Mouse (Mus musculus): ENCODE results near the gene Celf5. TPM values are rescaled to one million over a fixed set of nuclear protein-coding genes. Genes with fewer than 3 reads are reported as not detected.

Celf5 gene
- 76.1 and 78.5 TPM in 2 replicates for polyA plus RNA-seq (2015; fragmentation: Nextera tagmentation; extraction: Ambion mirVana)

GRCm38 (mm10) chr10:81482533-81482889, at the start of gene Celf5:
Celf5 (minus strand) TSS chr10:81482709.
- no peaks in the 10 kb centered on the region for H3K27me3 ChIP-seq
- peaks cover 42% of the 10 kb centered on the region for H3K4me1 ChIP-seq
- peak within 1 kb of the TSS; percentile 50 for H3K4me2 ChIP-seq (replicated peaks)
- H3K9ac ChIP-seq (replicated peaks) = peak within 1 kb of the TSS; percentile 80
- H3K9me3 ChIP-seq = no peaks in the 10 kb centered on the region
- H3K36me3 ChIP-seq = peaks cover 11% of the 10 kb centered on the region
- WGBS = under 1% methylated on average over 36 of the region's 36 CpGs
- peak within 1 kb of the TSS; percentile 61 for H3K27ac ChIP-seq (replicated peaks)
- H3K4me3 ChIP-seq = peak within 1 kb of the TSS; percentile 72
- ATAC-seq (replicated peaks) = peak; percentile 51

- Histone ChIP-seq H3K4me3 (no peak overlapping the region), H3K36me3 (peaks cover 25% of the 10 kb centered on the region), H3K27ac (replicated peaks) (no peak overlapping the region), H3K4me1 (no peaks in the 10 kb centered on the region), H3K27me3 (0 out of 2 replicates have a peak, but pooled peaks cover 3% of the 10 kb centered on the region), H3K9me3 (no peaks in the 10 kb centered on the region), H3K4me2 (replicated peaks) (no peak overlapping the region), H3K9ac (replicated peaks) (no peak overlapping the region)
- ATAC-seq (replicated peaks) = no peak
- 15% methylated on average over 14 of the region's 14 CpGs for WGBS
Observed at GRCm38 (mm10) chr10:81526779-81527178, 44.3 kb upstream of the Celf5 start.

- Histone ChIP-seq H3K9ac (replicated peaks) (no peak overlapping the region), H3K4me1 (no peaks in the 10 kb centered on the region), H3K4me2 (replicated peaks) (no peak overlapping the region), H3K27ac (replicated peaks) (no peak overlapping the region), H3K4me3 (no peak overlapping the region), H3K36me3 (peaks cover 14% of the 10 kb centered on the region), H3K27me3 (0 out of 2 replicates have a peak, but pooled peaks cover 3% of the 10 kb centered on the region), H3K9me3 (no peaks in the 10 kb centered on the region)
- no peak for ATAC-seq (replicated peaks)
- 67% methylated on average over 12 of the region's 13 CpGs for WGBS
Observed at GRCm38 (mm10) chr10:81525017-81525694, 42.6 kb upstream of the Celf5 start.

GRCm38 (mm10) chr10:81524051-81524605, 41.6 kb upstream of the Celf5 start, which contains the start of gene Gna15:
Gna15 (minus strand) TSS chr10:81524225.
- Histone ChIP-seq H3K4me2 (replicated peaks) (no peak within 1 kb of the TSS), H3K9me3 (no peaks in the 10 kb centered on the region), H3K4me3 (no peak within 1 kb of the TSS), H3K36me3 (peaks cover 3% of the 10 kb centered on the region; the same call in 1 of the 2 replicates), H3K4me1 (no peaks in the 10 kb centered on the region), H3K27ac (replicated peaks) (no peak within 1 kb of the TSS), H3K27me3 (0 out of 2 replicates have a peak, but pooled peaks cover 3% of the 10 kb centered on the region), H3K9ac (replicated peaks) (no peak within 1 kb of the TSS)
- WGBS = 24% methylated on average over 8 of the region's 9 CpGs
- ATAC-seq (replicated peaks) = no peak

- H3K36me3 ChIP-seq = no peaks in the 10 kb centered on the region
- 23% methylated on average over 19 of the region's 19 CpGs for WGBS
- 0 out of 2 replicates have a peak, but pooled peaks cover 3% of the 10 kb centered on the region for H3K27me3 ChIP-seq
- ATAC-seq (replicated peaks) = no peak
- H3K4me3 ChIP-seq = no peak overlapping the region
- no peak overlapping the region for H3K4me2 ChIP-seq (replicated peaks)
- H3K27ac ChIP-seq (replicated peaks) = no peak overlapping the region
- no peak overlapping the region for H3K9ac ChIP-seq (replicated peaks)
- H3K9me3 ChIP-seq = no peaks in the 10 kb centered on the region
- H3K4me1 ChIP-seq = no peaks in the 10 kb centered on the region
Observed at GRCm38 (mm10) chr10:81523570-81523969, 41.1 kb upstream of the Celf5 start.

GRCm38 (mm10) chr10:81523142-81523541, 40.6 kb upstream of the Celf5 start:
- 79% methylated on average over 6 of the region's 6 CpGs for WGBS
- Histone ChIP-seq H3K9me3 (no peaks in the 10 kb centered on the region), H3K4me3 (no peak overlapping the region), H3K4me2 (replicated peaks) (no peak overlapping the region), H3K27me3 (0 out of 2 replicates have a peak, but pooled peaks cover 3% of the 10 kb centered on the region), H3K9ac (replicated peaks) (no peak overlapping the region), H3K36me3 (no peaks in the 10 kb centered on the region), H3K4me1 (no peaks in the 10 kb centered on the region), H3K27ac (replicated peaks) (no peak overlapping the region)
- no peak for ATAC-seq (replicated peaks)

GRCm38 (mm10) chr10:81519978-81520365, 37.5 kb upstream of the Celf5 start:
- WGBS = 77% methylated on average over 3 of the region's 3 CpGs
- H3K9me3 ChIP-seq = no peaks in the 10 kb centered on the region
- H3K27ac ChIP-seq (replicated peaks) = no peak overlapping the region
- H3K27me3 ChIP-seq = 0 out of 2 replicates have a peak, but pooled peaks cover 3% of the 10 kb centered on the region
- H3K4me1 ChIP-seq = no peaks in the 10 kb centered on the region
- no peak overlapping the region for H3K9ac ChIP-seq (replicated peaks)
- ATAC-seq (replicated peaks) = no peak
- no peak overlapping the region for H3K4me3 ChIP-seq
- H3K4me2 ChIP-seq (replicated peaks) = no peak overlapping the region
- no peaks in the 10 kb centered on the region for H3K36me3 ChIP-seq

- 88% methylated on average over 6 of the region's 6 CpGs for WGBS
- no peaks in the 10 kb centered on the region for H3K36me3 ChIP-seq
- no peak overlapping the region for H3K4me3 ChIP-seq
- no peak for ATAC-seq (replicated peaks)
- H3K9ac ChIP-seq (replicated peaks) = no peak overlapping the region
- H3K9me3 ChIP-seq = no peaks in the 10 kb centered on the region
- no peak overlapping the region for H3K27ac ChIP-seq (replicated peaks)
- no peak overlapping the region for H3K4me2 ChIP-seq (replicated peaks)
- no peaks in the 10 kb centered on the region for H3K4me1 ChIP-seq
- H3K27me3 ChIP-seq = 0 out of 2 replicates have a peak, but pooled peaks cover 3% of the 10 kb centered on the region
Observed at GRCm38 (mm10) chr10:81519227-81519977, 36.9 kb upstream of the Celf5 start.

GRCm38 (mm10) chr10:81518546-81518945, 36.0 kb upstream of the Celf5 start:
- WGBS = 14% methylated on average over 4 of the region's 4 CpGs
- Histone ChIP-seq H3K9ac (replicated peaks) (no peak overlapping the region), H3K4me2 (replicated peaks) (no peak overlapping the region), H3K4me1 (no peaks in the 10 kb centered on the region), H3K27me3 (no peaks in the 10 kb centered on the region), H3K27ac (replicated peaks) (no peak overlapping the region), H3K4me3 (no peak overlapping the region), H3K9me3 (no peaks in the 10 kb centered on the region), H3K36me3 (no peaks in the 10 kb centered on the region)
- ATAC-seq (replicated peaks) = no peak

- no peak overlapping the region for H3K9ac ChIP-seq (replicated peaks)
- no peak overlapping the region for H3K27ac ChIP-seq (replicated peaks)
- no peak for ATAC-seq (replicated peaks)
- 76% methylated on average over 8 of the region's 8 CpGs for WGBS
- H3K27me3 ChIP-seq = 0 out of 2 replicates have a peak, but pooled peaks cover 6% of the 10 kb centered on the region
- H3K4me3 ChIP-seq = no peak overlapping the region
- no peak overlapping the region for H3K4me2 ChIP-seq (replicated peaks)
- H3K36me3 ChIP-seq = no peaks in the 10 kb centered on the region
- H3K4me1 ChIP-seq = no peaks in the 10 kb centered on the region
- H3K9me3 ChIP-seq = no peaks in the 10 kb centered on the region
Observed at GRCm38 (mm10) chr10:81517227-81517626, 34.7 kb upstream of the Celf5 start.

GRCm38 (mm10) chr10:81513798-81514197, 31.3 kb upstream of the Celf5 start:
- H3K4me2 ChIP-seq (replicated peaks) = no peak overlapping the region
- no peak overlapping the region for H3K4me3 ChIP-seq
- no peaks in the 10 kb centered on the region for H3K36me3 ChIP-seq
- no peak overlapping the region for H3K9ac ChIP-seq (replicated peaks)
- H3K27ac ChIP-seq (replicated peaks) = no peak overlapping the region
- no peaks in the 10 kb centered on the region for H3K9me3 ChIP-seq
- H3K27me3 ChIP-seq = 0 out of 2 replicates have a peak, but pooled peaks cover 8% of the 10 kb centered on the region
- no peaks in the 10 kb centered on the region for H3K4me1 ChIP-seq
- WGBS = 89% methylated on average over 5 of the region's 5 CpGs
- ATAC-seq (replicated peaks) = no peak

GRCm38 (mm10) chr10:81510246-81510810, 27.8 kb upstream of the Celf5 start:
- H3K9me3 ChIP-seq = no peaks in the 10 kb centered on the region
- ATAC-seq (replicated peaks) = no peak
- H3K27me3 ChIP-seq = 0 out of 2 replicates have a peak, but pooled peaks cover 8% of the 10 kb centered on the region
- no peak overlapping the region for H3K27ac ChIP-seq (replicated peaks)
- H3K4me1 ChIP-seq = no peaks in the 10 kb centered on the region
- 80% methylated on average over 14 of the region's 14 CpGs for WGBS
- no peak overlapping the region for H3K4me2 ChIP-seq (replicated peaks)
- no peak overlapping the region for H3K4me3 ChIP-seq
- no peaks in the 10 kb centered on the region for H3K36me3 ChIP-seq
- no peak overlapping the region for H3K9ac ChIP-seq (replicated peaks)

Data from forebrain, embryonic 15.5 days (tissue).